Mouse (Mus musculus) embryo, embryonic 10 days (tissue): ENCODE measurements at regions not wholly inside any gene's neighbourhood (a gene's known extent, or its start where the extent isn't known, plus 50 kb on each side); places are given as distances from the start of the nearest gene placed in this dataset.

Source experiments
- DNase-seq: peaks from one replicate; pipeline ENCODE4 v3.0.0-alpha.2; 2015; ENCODE audit warnings: low spot score

DNA sequence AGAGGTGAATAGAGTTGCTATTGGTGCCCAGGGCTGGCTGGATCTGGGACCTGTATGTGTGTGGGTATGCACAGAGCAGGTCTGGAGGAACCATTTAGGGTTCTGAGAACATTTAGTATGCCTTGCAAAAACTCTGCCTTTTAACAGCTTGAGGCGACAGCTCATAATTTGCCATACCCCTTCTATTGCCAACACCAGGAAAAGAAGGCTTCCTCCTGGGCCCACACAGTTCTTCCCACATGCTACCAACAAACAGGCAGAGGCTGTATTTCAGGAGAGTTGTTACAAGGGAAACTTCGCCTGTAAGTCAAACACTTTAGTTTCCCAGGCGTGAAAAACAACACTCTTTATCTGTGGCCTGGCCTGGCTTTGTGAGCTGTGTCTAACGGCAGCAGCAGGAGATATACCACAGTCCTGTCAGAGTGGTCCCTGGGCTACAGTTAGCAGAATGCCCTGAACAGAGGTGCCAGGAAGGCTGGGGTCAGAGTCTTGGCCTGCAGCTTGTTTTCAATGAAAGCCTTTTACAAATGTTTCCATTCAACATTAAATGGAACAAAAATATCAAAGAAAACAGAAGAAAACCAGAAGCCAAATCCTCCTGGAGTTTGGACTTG, 225.4 kb downstream of the Dhx35 start:
- no peak for DNase-seq

DNA sequence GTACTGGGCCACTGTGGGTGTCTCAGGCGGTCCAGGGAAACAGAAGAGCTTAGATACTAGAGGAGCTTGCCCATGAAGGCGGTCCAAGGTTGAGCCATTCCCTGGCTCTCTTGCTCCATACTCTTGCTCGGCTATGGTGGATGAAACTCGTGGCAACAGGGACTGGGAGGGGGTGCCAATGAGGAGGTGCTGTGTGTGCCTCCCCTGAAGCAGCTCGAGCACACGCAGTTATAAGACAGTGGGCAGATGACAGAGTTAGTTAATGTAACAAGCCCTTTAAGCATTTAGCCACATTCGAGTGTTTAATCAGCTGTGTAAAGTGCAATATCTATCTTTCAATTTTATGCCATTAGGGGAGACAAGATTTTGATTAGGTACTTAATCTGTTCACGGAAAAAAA, 237.5 kb downstream of the Dhx35 start:
- no peak for DNase-seq

DNA sequence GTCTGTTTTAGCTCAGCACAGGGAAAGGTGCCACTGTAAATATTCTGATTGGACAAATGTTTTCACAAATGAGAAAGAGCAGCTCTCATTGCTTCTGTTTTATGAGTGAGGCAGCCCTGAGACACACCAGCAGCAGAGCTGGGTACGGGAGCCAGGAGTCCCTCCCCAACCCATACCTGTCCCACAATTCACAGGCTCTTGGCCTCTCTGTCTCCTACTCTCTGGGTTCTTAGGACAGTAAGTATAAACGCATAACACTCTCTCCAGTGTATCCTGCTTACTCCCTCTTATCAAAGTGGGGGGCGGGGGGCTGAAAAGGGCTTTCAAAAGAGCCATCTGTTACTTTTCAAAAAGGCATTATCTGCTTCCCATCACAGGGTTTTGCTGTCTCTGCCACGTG, 245.3 kb downstream of the Dhx35 start:
- DNase-seq, result no peak

DNA sequence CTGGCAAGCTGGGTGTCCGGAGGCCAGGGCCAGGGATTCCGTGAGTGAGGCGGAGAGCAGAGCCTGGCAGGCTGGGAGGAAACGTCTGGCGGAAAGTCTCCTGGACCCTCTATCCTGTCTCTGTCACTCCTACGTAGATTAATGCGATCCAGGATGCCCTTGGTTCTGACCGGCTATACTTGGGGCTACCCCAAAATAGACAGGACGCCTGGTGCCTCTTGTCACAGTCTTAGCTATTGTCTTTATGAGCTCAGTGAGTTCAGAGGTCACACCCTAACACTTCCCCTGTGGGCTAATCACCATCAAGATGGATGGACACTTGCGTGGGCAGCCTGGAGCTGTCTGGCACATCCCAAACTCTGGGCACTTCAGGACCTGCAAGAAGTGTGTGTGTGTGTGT, 258.9 kb downstream of the Dhx35 start:
- peak; percentile 17 for DNase-seq

DNA sequence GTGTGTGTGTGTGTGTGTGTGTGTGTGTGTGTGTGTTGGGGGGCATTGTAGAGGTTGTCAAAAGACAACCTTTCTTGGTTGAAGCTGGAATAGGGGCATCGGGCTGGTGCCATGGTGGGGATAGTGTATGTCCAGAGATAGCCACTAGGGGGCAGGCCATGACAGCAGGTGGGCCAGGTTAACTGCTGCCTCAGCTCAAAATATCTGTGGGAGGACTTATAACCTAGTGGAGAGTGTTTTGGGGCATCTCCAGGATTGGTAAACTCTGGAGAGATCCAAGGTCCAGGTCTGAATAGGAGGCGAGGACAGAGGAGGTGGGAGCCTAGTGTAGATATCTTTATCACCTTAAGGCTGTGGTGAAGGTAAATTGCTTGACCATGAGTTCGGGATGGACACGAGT, 259.3 kb downstream of the Dhx35 start:
- peak; percentile 74 for DNase-seq

- DNase-seq, result no peak
Observed at GRCm38 (mm10) chr2:159054451-159054850, 259.8 kb downstream of the Dhx35 start.

DNA sequence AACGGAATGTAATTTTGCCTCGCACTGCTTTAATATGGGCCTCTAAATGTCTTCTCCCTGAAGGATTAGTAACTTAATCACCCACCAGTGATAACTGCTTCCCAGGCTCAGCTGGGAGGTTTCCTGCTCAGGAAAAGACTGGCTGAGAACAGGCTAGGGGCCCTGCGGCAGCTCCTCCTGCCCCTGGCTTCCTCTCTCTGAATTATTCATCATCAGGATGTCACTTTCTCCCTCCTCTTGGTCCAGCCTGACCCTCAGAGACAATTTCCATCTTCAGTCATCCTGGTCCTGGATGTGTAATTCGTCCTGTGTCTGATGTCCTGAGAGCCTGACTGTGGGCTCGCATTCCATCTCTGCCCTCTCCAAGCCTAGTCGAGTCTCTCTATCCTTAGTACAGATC, 261.2 kb downstream of the Dhx35 start:
- peak; percentile 23 for DNase-seq

DNA sequence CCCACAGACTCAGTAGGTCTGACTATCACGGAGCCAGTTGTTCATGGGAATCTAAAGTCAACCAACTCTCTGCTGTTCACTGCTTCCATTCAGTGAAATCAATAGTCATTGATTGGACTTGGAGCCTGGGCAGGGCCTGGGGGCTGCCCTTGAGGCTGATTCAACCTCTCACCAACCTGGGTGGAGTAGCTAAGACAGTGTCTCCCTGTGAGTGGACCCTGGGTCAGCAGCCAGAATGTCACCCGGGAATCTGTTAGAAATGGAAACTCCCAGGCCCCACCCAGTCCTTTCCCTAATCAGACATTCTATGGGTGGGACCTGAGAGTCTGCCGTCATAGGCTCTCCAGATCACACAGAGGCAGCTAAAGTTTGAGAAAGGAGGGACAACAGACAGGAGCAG, 262.4 kb downstream of the Dhx35 start:
- no peak for DNase-seq

DNA sequence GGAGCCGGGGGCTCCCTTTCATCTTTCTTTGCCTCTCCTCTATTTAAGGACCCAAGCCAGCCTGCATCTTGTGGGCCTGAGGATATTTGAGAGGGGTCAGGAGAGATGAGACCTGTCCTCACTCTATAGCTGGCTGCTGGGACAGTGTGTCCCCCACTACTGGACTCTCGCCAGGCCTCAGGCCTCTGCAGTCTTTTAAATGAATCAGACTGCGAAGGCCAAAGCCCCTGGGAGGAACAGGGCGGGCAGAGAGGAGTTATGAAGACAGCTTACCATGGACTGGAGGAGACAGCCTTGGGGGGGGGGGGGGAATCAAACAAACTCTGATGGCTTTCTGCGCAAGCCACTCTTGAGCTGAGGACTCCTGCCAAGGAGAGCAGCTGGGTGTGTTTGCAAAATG, 262.9 kb downstream of the Dhx35 start:
- no peak for DNase-seq

GRCm38 (mm10) chr2:159062266-159062665, 267.7 kb downstream of the Dhx35 start:
- DNase-seq, result no peak

GRCm38 (mm10) chr2:159062666-159063065, 268.1 kb downstream of the Dhx35 start:
- DNase-seq, result no peak

DNA sequence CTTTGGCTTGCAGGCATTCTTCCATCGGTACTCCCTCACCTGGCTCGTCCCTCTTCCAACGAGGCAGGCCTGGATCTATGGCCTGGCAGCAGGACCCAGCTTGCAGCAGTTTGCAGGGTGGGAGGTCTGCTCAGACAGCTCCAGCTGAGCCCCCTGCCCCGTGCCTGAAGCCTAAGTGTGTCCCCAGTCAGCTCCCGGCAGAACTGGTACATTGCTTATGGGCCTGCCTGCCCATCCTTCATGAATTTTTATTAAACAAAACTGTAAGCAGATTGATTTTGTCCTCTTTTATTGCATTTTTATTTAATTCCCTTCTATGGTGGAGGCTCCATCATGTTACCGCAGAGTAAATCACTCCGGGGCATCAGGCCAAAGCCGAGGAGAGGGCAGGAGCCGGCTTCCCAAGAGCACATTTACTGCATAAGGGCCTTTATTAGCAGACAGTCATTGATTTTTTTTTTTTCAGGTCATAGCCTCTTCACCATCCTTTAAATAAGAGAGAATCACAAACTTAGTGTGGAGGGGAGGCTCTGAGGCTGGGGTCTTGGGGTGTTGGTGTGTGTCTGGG, 269.9 kb downstream of the Dhx35 start:
- no peak for DNase-seq

GRCm38 (mm10) chr2:159067506-159067905, 272.9 kb downstream of the Dhx35 start:
- DNase-seq, result peak; percentile 62

DNA sequence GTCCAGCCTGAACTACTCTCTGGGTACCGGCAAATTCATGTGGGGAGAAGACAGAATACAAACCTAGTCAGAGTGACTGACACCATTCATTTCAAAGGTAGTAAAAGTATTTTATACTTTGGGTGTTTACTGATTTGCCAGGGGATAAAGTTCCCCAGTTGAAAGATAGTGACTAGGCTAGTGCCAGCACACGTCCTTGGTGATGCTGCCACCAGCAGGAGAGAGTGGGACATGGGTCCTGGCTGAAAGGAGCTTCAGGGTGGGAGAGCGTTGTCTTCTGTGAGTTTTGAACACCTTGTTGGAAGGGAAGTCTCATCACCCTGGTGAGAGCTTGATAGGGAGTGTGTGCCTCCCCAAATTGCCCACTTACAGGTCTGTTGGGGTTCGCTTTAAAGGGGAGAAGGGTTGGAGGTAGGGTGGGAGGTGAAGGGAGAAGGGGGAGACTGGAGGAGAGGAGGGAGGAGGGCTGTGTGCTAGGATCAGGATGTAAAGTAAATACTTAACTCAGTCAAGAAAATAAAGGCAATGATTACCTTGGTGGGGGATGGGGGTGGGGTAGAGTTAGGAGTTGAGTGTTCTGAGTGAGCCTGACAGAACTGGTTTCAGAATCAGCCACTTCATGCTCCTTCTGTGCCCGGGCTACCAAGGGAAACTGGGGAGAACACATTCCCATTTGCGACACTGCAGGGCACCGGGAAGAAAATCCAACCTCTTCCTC, 273.9 kb downstream of the Dhx35 start:
- no peak for DNase-seq

- DNase-seq, result no peak
Observed at GRCm38 (mm10) chr2:159069180-159069579, 274.6 kb downstream of the Dhx35 start.

GRCm38 (mm10) chr2:159072997-159073690, 278.5 kb downstream of the Dhx35 start:
- no peak for DNase-seq

GRCm38 (mm10) chr2:159079836-159080235, 285.2 kb downstream of the Dhx35 start:
- DNase-seq, result no peak

DNA sequence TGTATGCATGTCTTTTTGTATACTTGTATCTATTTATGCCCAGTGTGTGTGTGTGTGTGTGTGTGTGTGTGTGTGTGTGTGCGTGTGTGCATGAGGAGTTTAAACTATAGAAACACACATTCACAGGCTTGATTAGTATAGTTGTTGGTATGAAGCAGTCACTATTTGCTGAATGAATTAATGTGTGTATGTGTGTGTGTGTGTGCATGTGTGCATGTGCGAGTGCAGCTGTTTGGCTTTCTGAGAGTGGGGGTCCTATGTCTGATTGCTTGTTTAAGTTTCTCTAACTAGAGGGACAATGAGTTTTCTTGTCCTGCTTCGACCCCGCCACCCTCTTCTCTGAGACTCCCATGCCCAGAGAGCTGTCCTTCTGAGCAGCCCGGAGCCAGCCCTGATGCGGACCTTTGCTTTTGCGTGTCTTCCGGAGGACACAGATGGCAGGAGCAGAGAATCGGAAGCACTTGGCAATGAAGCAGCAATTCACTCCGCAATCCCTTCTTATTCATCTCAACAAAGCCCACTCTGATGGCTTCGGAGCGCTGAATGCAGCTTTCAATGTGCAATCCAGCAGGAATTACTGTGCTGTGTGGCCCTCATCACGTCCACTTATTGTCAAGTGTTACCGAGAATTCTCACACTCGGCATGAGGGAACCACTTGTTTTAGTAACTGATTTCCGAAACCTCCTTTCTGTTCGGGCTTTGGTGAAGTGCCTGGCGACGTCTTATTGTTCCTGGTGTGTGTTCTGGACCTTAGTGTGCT, 286.4 kb downstream of the Dhx35 start:
- no peak for DNase-seq

GRCm38 (mm10) chr2:159086836-159087235, 292.2 kb downstream of the Dhx35 start:
- no peak for DNase-seq

DNA sequence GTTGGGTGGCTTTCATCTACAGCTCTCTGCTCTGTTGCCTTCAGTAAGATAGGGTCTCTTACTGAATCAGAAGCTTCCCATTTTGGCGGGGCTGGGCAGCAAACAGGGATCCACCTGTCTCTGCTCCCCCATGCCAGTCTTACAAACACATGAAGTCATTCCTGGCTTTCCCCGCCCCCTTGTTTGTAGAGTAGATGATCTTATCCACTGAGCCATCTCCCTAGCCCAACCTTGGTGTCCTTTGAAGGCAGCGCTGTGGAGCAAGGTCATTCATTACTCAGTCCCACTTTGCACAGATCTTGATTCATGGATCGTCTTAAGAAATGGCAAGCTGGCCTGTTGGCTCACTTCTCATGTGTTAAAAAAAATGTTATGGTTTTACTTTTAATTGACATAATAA, 293.6 kb downstream of the Dhx35 start:
- no peak for DNase-seq

GRCm38 (mm10) chr2:159096667-159097066, 302.1 kb downstream of the Dhx35 start:
- no peak for DNase-seq

DNA sequence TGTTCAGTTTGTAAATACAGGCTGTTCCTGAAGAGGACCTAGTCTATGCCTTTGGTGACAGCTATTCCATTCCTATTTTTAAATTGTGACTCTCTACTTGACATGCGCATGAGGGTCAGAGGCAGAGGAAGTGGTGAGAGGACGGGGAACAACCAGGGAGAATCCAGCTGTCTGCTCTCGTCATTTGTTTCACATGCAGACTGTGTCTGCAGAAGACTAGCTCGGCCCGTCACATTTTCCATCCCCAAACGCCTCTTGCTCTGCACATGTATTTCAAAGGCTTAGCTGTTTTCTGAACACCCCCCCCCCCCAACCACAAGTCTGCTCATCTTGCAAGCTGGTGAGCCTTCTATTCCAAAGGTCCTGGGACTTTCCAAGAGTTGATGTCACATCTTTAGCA, 339.4 kb downstream of the Dhx35 start:
- DNase-seq, result no peak
